Mouse (Mus musculus) ES-CJ7 (cell line): ENCODE data around the gene Nid1.
"Not testable (repeated sequence)": the region's sequence is repeated elsewhere in the genome, so short reads cannot be mapped to it uniquely, and the experiment has no call there.

ENCODE experiments used
- DNase-seq: peaks from one replicate; pipeline ENCODE4 v3.0.0; 2011; ENCODE audit warnings: low read depth, low spot score

The Nid1 gene

GRCm38 (mm10) chr13:13437460-13438015 lies at the start of gene Nid1:
Gene Nid1, plus strand, starts transcription at chr13:13437551.
- peak; percentile 48 for DNase-seq

- peak; percentile 18 for DNase-seq
Observed at GRCm38 (mm10) chr13:13393228-13394095, 43.9 kb upstream of the Nid1 start, which contains the start of gene Gpr137b. Gene Gpr137b, minus strand, starts transcription at chr13:13394014.

- peak; percentile 50 for DNase-seq
Observed at GRCm38 (mm10) chr13:13394096-13394395, 43.3 kb upstream of the Nid1 start.

GRCm38 (mm10) chr13:13400851-13401250 lies 36.5 kb upstream of the Nid1 start:
- DNase-seq, result not testable (repeated sequence)

- not testable (repeated sequence) for DNase-seq
Observed at GRCm38 (mm10) chr13:13402818-13403217, 34.5 kb upstream of the Nid1 start.

GRCm38 (mm10) chr13:13403366-13403765 lies 34.0 kb upstream of the Nid1 start:
- DNase-seq, result not testable (repeated sequence)

GRCm38 (mm10) chr13:13403839-13404238 lies 33.5 kb upstream of the Nid1 start:
- DNase-seq, result not testable (repeated sequence)

GRCm38 (mm10) chr13:13404517-13405155 lies 32.7 kb upstream of the Nid1 start:
- DNase-seq, result not testable (repeated sequence)

- not testable (repeated sequence) for DNase-seq
Observed at GRCm38 (mm10) chr13:13405511-13405910, 31.8 kb upstream of the Nid1 start.

GRCm38 (mm10) chr13:13414206-13414605 lies 23.1 kb upstream of the Nid1 start:
- no peak for DNase-seq

GRCm38 (mm10) chr13:13415120-13416006 lies 22.0 kb upstream of the Nid1 start:
- DNase-seq, result peak; percentile 63

- DNase-seq, result not testable (repeated sequence)
Observed at GRCm38 (mm10) chr13:13416007-13416337, 21.4 kb upstream of the Nid1 start.

- DNase-seq, result not testable (repeated sequence)
Observed at GRCm38 (mm10) chr13:13418859-13419258, 18.5 kb upstream of the Nid1 start.

- DNase-seq, result not testable (repeated sequence)
Observed at GRCm38 (mm10) chr13:13423301-13423700, 14.1 kb upstream of the Nid1 start.

- not testable (repeated sequence) for DNase-seq
Observed at GRCm38 (mm10) chr13:13436161-13436560, 1.2 kb upstream of the Nid1 start.

GRCm38 (mm10) chr13:13438112-13438953 lies 982 bp downstream of the Nid1 start:
- not testable (repeated sequence) for DNase-seq

GRCm38 (mm10) chr13:13445601-13446000 lies 8.2 kb downstream of the Nid1 start:
- not testable (repeated sequence) for DNase-seq

GRCm38 (mm10) chr13:13446711-13447443 lies 9.5 kb downstream of the Nid1 start:
- peak; percentile 90 for DNase-seq

GRCm38 (mm10) chr13:13449981-13450380 lies 12.6 kb downstream of the Nid1 start:
- DNase-seq, result peak; percentile 78

- peak; percentile 55 for DNase-seq
Observed at GRCm38 (mm10) chr13:13450931-13451330, 13.6 kb downstream of the Nid1 start.
